Mouse (Mus musculus): ENCODE measurements at regions not wholly inside any gene's neighbourhood (a gene's known extent, or its start where the extent isn't known, plus 50 kb on each side); places are given as distances from the start of the nearest gene placed in this dataset.

- TF ChIP-seq HCFC1 (IDR thresholded peaks at IDR 0.05; ENCODE audit: borderline replicate concordance, insufficient read depth, low read length) (no peak), ZNF384 (IDR thresholded peaks at IDR 0.05; ENCODE audit: low read depth, low read length) (no peak), MAFK (IDR thresholded peaks at IDR 0.05; ENCODE audit: insufficient read depth, low read depth, low read length) (no peak), CHD2 (IDR thresholded peaks at IDR 0.05; ENCODE audit: low read depth, low read length) (no peak), ZC3H11A (IDR thresholded peaks at IDR 0.05; ENCODE audit: borderline replicate concordance, low read depth, low read length) (peak; percentile 76; the same call in 1 of the 2 replicates)
Measured at GRCm38 (mm10) chr1:184266051-184266450, 231.9 kb upstream of the 1700056E22Rik start.
